Mouse (Mus musculus) CH12.LX (cell line): ENCODE measurements around the gene Sv2a.
A peak's percentile ranks its signal among the peaks of the same experiment; 100 is the strongest.

Source experiments
- MXI1 ChIP-seq: IDR thresholded peaks from 2 replicates; pipeline ENCODE4 v1.6.1; 2011; ENCODE audit warnings: mild to moderate bottlenecking, low read depth, low read length, improper control_type of control experiment
- POLR2A ChIP-seq: IDR thresholded peaks from 2 replicates; pipeline ENCODE4 v1.6.1; 2011; ENCODE audit warnings: low read depth, mild to moderate bottlenecking, improper control_type of control experiment, low read length
- USF1 ChIP-seq: IDR thresholded peaks from 2 replicates; pipeline ENCODE4 v1.6.1; 2014; ENCODE audit warnings: low read depth, mild to moderate bottlenecking, inconsistent platforms, low read length, improper control_type of control experiment

GRCm38 (mm10) chr3:96219661-96220130 lies 38.7 kb downstream of the Sv2a start, which contains the start of the genes Bola1 and Hist2h2ab:
- no peak for TF ChIP-seq USF1
- TF ChIP-seq POLR2A: peak; percentile 89
- peak; percentile 85 for TF ChIP-seq MXI1
